Mouse (Mus musculus): ENCODE measurements around the gene Nfatc2ip.
A peak's percentile ranks its signal among the peaks of the same experiment; 100 is the strongest.

Nfatc2ip gene

DNA sequence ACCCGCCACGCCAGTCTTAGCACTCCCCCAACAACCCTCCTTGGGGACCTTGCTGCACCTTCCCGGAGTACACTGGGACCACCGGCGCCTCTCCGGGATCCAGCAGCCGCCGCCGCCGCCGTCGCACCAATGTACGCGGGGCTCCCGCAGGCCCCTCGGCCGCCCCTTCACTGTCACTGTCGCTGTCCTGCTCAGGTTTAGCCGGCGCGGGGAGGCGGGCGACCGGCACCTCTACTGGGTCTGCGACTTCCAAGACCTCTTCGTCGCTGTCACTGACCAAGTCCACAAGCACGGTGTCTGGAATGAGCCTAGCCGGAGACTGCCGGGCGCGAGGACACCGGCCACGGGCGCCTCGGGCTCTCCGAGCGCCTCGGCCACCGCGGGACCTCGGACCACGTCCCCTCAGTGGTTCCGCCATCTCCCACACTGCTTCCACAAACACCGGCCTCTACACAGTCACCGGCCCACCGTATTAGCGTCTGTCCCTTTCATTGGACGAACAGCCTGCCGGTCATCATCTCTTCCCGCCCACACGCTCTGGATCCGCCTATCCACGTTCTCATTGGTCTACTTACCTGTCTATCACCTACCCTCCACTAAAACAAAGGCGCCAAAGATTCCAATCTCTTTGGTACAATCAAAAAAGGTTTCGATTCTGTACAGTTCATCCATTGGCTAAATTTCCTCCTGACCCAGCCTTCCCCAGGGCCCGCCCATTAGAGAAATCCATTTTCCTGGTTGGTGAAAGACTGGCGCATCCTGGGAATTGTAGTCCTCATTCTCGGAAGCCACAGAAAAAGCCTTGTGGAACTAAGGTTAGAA lies at the start of gene Nfatc2ip:
TSS of gene Nfatc2ip (minus strand) at position 440 of the 822 bp plus-strand sequence.
- DNase-seq (ENCODE audit: low read depth): peak; percentile 97

DNA sequence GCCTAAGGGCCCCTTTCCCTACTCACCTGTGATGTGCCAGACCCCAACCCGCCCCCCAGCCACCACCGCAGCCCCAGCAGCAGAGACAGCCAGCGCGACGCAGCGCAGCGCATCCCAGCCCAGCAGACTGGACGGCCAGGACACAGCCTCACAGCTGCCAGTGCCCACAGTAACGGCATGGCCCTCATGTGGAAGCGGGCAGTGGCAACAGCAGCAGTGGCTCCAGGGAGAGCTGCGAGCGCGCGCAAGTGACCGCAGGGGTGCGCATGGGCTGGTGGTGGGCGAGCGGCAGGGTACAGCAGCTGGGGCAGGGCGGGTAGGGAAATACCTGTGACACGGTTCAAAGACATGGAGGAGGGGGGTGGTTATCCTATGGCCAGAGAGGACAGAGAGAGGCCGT lies 49.7 kb upstream of the Nfatc2ip start:
- no peak for DNase-seq (ENCODE audit: low read depth)

DNA sequence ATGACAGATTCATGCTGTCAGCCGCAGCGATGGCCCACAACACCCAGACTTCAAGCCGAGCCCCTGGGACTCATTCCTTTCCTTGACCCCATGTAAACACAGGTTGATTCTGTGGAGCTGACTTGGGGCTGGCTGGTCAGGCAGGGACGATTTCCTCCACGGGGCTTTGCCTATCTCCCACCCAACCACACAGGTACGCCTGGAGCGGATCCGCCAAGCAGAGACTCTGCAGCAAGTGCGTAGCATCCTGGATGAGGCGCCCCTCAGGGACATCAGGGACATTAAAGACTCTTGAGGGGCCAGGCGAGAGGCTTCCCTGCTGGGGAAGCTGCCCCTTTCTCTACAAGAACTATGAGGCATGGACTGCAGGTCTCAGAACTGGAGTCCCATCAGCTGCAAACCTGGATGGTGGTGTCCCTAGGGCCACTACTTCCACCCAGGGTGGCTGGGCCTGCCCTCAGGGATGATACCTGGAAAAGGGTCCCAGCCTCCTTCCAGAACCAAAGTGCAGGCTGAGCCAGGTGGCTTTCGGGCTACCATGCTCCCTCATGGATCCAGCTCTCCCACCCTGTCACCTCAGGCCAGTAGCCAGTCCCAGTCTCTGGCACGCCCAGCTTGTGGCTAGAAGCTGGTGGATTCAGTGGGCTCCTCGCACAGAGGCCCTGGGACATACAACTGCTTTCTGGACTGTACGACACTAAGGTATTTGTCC lies 48.7 kb upstream of the Nfatc2ip start:
- DNase-seq (ENCODE audit: low read depth): no peak

DNA sequence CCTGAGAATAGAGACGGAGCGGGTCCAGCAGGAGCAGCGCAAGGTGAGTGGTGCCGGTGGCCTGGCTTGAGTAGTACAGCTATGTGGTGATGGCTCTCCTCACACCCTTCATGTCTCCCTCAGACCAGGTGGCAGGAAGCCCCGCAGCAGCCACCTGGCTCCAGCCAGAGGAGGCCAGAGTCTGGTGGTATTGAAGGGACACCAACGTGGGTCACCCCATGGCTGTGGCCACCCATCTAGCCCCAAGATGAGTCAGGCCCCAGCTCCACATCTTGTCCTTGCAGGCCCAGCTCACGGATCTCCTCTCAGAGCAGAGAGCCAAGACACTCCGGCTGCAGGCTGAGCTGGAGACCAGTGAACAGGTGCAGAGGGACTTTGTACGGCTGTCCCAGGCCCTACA lies 48.0 kb upstream of the Nfatc2ip start:
- DNase-seq (ENCODE audit: low read depth): no peak

- no peak for DNase-seq (ENCODE audit: low read depth)
These were observed 47.5 kb upstream of the Nfatc2ip start for GRCm38 (mm10) chr7:126443997-126444396.

DNA sequence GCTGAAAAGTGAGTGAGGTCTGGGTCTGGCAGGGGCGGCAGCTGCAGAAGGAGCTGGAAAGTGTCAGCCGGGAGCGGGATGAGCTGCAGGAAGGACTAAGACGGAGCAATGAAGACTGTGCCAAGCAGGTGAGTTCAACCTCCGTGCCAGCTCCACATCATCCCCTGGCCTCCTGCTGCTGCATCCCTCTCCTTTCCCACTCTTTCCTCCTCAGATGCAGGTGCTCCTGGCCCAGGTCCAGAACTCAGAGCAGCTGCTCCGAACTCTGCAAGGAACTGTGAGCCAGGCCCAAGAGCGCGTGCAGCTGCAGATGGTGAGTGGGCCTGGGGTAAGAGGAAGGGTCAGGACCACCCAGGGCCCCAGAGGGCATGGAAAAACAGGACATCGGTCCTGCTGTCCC lies 43.6 kb upstream of the Nfatc2ip start:
- DNase-seq (ENCODE audit: low read depth): no peak

DNA sequence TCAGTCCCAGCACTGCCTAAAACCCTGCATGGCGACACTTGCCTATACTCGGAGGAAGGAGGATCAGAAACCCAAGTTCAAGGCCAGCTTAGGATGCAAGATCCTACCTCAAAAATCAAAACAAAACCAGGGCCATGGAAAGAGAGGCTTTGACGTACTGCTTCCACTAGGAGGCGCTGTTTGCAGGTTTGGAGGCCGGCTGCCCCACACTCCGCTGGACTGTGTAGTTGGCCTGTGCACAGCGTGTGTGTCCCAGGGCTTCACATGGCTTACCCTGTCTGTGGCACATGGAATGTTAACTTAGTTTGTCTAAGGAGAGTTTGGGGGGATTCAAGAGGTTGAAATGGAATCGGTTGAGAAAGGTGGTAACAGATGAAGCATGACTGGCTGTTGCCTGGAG lies 40.3 kb upstream of the Nfatc2ip start:
- DNase-seq (ENCODE audit: low read depth): peak; percentile 77

- no peak for DNase-seq (ENCODE audit: low read depth)
These were observed 39.3 kb upstream of the Nfatc2ip start for GRCm38 (mm10) chr7:126435801-126436200.

DNA sequence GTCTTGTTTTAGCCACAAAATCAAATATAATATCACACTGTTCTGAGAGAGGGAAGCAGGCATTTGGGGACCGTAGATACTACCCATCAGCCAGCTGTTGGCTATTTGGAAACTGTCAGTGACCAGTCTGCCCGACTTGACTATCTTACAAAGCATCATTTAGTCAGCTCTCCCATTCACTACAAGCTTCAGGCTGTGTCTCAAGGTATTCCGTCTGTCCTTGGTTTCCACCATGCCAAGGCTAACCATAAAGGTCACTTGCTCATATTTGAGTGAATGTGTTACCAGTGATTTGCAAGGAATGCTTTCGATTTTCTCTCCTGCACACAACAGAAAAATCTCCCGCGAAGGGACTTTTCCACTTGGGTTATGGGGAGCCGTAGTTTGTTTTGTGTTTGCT lies 38.2 kb upstream of the Nfatc2ip start:
- no peak for DNase-seq (ENCODE audit: low read depth)

GRCm38 (mm10) chr7:126430167-126430566 lies 33.6 kb upstream of the Nfatc2ip start:
- no peak for DNase-seq (ENCODE audit: low read depth)

DNA sequence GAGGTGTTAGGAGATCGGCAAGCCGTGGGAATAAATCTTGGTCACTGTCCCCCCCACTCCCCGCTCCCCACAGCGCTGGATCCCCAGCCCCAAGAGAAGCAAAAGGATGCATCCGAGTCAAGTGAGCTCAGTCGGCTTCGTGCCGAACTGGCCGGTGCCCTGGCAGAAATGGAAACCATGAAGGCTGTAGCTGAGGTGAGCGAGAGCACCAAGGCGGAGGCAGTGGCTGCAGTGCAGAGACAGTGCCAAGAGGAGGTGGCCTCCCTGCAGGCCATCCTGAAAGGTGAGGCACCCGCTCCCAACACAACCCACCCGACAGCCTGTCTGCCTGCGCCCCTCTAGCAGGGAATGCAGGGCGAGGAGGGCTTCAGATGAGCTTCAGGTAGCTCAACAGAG lies 33.0 kb upstream of the Nfatc2ip start:
- DNase-seq (ENCODE audit: low read depth): no peak

GRCm38 (mm10) chr7:126428631-126429502 lies 32.3 kb upstream of the Nfatc2ip start, which contains the start of gene Rabep2:
Gene Rabep2, plus strand, starts transcription at chr7:126428759.
- peak; percentile 94 for DNase-seq (ENCODE audit: low read depth)

- no peak for DNase-seq (ENCODE audit: low read depth)
These were observed 31.6 kb upstream of the Nfatc2ip start for GRCm38 (mm10) chr7:126428154-126428553.

GRCm38 (mm10) chr7:126427323-126427860 lies 30.9 kb upstream of the Nfatc2ip start:
- no peak for DNase-seq (ENCODE audit: low read depth)

DNA sequence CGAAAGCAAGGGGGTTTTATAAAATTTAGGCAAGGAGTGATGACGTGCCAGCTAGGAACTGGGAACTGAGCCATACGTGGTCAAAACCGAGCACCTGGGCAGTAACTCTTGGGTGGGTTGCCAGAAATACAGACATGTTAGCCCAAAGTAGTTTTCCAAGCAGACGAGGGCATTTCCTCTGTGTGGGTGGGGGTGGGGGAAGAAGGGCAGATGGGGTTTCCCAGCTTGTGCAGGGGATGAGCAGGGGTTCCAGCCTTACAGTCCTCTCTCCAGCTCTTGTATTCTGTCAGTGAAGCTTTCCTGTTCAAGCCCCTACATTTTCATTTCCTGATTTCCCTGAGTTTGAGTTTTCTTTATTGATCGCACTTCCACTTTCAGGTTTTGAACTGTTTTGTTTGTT lies 27.6 kb upstream of the Nfatc2ip start:
- DNase-seq (ENCODE audit: low read depth): no peak

- DNase-seq (ENCODE audit: low read depth): peak; percentile 45
These were observed 25.2 kb upstream of the Nfatc2ip start for GRCm38 (mm10) chr7:126421756-126422155.

- DNase-seq (ENCODE audit: low read depth): peak; percentile 65
These were observed 22.0 kb upstream of the Nfatc2ip start for GRCm38 (mm10) chr7:126418496-126418895.

DNA sequence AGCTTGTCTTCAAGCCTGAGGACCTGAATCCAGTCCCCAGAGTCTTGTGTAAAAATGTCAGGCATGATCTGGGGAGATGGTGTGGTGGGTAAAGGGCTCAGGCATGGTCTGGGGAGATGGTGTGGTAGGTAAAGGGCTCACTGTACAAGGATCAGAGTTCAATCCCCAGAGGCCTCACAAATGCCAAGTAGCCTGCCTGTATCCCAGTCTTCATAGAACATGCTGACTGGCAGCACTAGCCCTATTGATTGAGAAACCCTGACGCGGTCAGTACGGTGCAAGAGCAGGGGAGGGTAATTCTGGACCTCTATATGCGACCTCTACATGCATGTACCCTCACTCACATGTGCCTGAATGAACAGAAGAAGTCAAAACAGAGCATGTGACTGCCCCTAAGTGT lies 21.1 kb upstream of the Nfatc2ip start:
- DNase-seq (ENCODE audit: low read depth): no peak

GRCm38 (mm10) chr7:126417045-126417444 lies 20.5 kb upstream of the Nfatc2ip start:
- DNase-seq (ENCODE audit: low read depth): no peak

GRCm38 (mm10) chr7:126416615-126417014 lies 20.1 kb upstream of the Nfatc2ip start:
- DNase-seq (ENCODE audit: low read depth): no peak

- no peak for DNase-seq (ENCODE audit: low read depth)
These were observed 18.2 kb upstream of the Nfatc2ip start, which contains the start of gene Cd19 for GRCm38 (mm10) chr7:126414725-126415124. Gene Cd19, minus strand, starts transcription at chr7:126414889.

GRCm38 (mm10) chr7:126411061-126411460 lies 14.5 kb upstream of the Nfatc2ip start:
- DNase-seq (ENCODE audit: low read depth): no peak
